Mouse (Mus musculus): ENCODE results near the gene Zfp280c. TPM values are rescaled to one million over a fixed set of nuclear protein-coding genes. Genes with fewer than 3 reads are reported as not detected.

Gene Zfp280c
- polyA plus RNA-seq, 1 experiment from 2014 or later: 13.9 TPM

Small RNA genes within 50 kb of the gene (microRNA-seq; reads per million reads assigned to microRNA genes)
- not detected for gene Gm27828

Other genes starting within 250 kb of the Zfp280c start
- gene Elf4, start 131.4 kb downstream of the Zfp280c start, polyA plus RNA-seq (2015; fragmentation: Nextera tagmentation; extraction: Ambion mirVana): 0.38 and 0.41 TPM in 2 replicates
- 52.3 TPM in 2 replicates for gene Aifm1, start 80.9 kb downstream of the Zfp280c start, polyA plus RNA-seq (2015; fragmentation: Nextera tagmentation; extraction: Ambion mirVana)
- gene Rab33a, start 75.2 kb downstream of the Zfp280c start, polyA plus RNA-seq (2015; fragmentation: Nextera tagmentation; extraction: Ambion mirVana): 94.3 and 96.5 TPM in 2 replicates
- gene Slc25a14, start 28.9 kb upstream of the Zfp280c start, polyA plus RNA-seq (2015; fragmentation: Nextera tagmentation; extraction: Ambion mirVana): 46.4 and 48.7 TPM in 2 replicates
- not detected in 2 replicates for gene Gpr119, start 80.0 kb upstream of the Zfp280c start, polyA plus RNA-seq (2015; fragmentation: Nextera tagmentation; extraction: Ambion mirVana)
- 24.8 and 31.2 TPM in 2 replicates for gene Rbmx2, start 100.5 kb upstream of the Zfp280c start, polyA plus RNA-seq (2015; fragmentation: Nextera tagmentation; extraction: Ambion mirVana)

Measured in forebrain, embryonic 15.5 days (tissue).